Mouse (Mus musculus) cortical plate, adult 2 months (tissue): ENCODE data around the gene Pip4k2b.
A peak's percentile ranks its signal among the peaks of the same experiment; 100 is the strongest.

Source experiments
- CTCF ChIP-seq: fragments of 200-500 bp; IDR thresholded peaks from 2 replicates; pipeline ENCODE4 v1.5.1; 2011; ENCODE audit warnings: mild to moderate bottlenecking, control low read depth, low read length; ENCODE audit not compliant: insufficient read depth; ENCODE audit errors: extremely low read depth
- POLR2A ChIP-seq: fragments of 200-500 bp; IDR thresholded peaks from 2 replicates; pipeline ENCODE4 v1.6.1; 2011; ENCODE audit warnings: mild to moderate bottlenecking, low read length, control low read depth; ENCODE audit not compliant: insufficient read depth; ENCODE audit errors: extremely low read depth

GRCm38 (mm10) chr11:97738703-97739102 lies 5.8 kb downstream of the Pip4k2b start:
- TF ChIP-seq CTCF = 0 out of 2 replicates have a peak, but pooled peaks have one; percentile 15
- no peak for TF ChIP-seq POLR2A
